Mouse (Mus musculus) kidney, postnatal 4 days (tissue): ENCODE measurements around the gene Dok4.

Source experiments
- DNase-seq, 2 experiments: peaks; one replicate each; pipeline ENCODE4 v3.0.0; 2021; ENCODE audit warnings: mixed read lengths in 2 of 2

Dok4 gene

GRCm38 (mm10) chr8:94876197-94876730, at the start of gene Dok4:
Gene Dok4, minus strand, starts transcription at chr8:94876330.
- DNase-seq = peak; percentile 97

GRCm38 (mm10) chr8:94923405-94923804, 47.3 kb upstream of the Dok4 start, which contains the start of gene Adgrg5:
Gene Adgrg5, plus strand, starts transcription at chr8:94923694.
- no peak for DNase-seq

- DNase-seq = no peak
Observed at GRCm38 (mm10) chr8:94922602-94923001, 46.5 kb upstream of the Dok4 start.

- no peak for DNase-seq
Observed at GRCm38 (mm10) chr8:94922176-94922575, 46.0 kb upstream of the Dok4 start.

GRCm38 (mm10) chr8:94919256-94919655, 43.1 kb upstream of the Dok4 start:
- DNase-seq = no peak

GRCm38 (mm10) chr8:94917851-94918495, 41.8 kb upstream of the Dok4 start, which contains the start of gene Ccdc102a:
Gene Ccdc102a, minus strand, starts transcription at chr8:94918098.
- DNase-seq = peak; percentile 77 to 85

GRCm38 (mm10) chr8:94917352-94917751, 41.2 kb upstream of the Dok4 start:
- peak; percentile 98 to 99 for DNase-seq

GRCm38 (mm10) chr8:94916960-94917324, 40.8 kb upstream of the Dok4 start:
- no peak for DNase-seq

- peak in 1 of 2 experiments; percentile 37 for DNase-seq
Observed at GRCm38 (mm10) chr8:94916311-94916959, 40.3 kb upstream of the Dok4 start.

GRCm38 (mm10) chr8:94914701-94915101, 38.6 kb upstream of the Dok4 start:
- DNase-seq = peak; percentile 67 to 73

- DNase-seq = no peak
Observed at GRCm38 (mm10) chr8:94914256-94914655, 38.1 kb upstream of the Dok4 start.

- DNase-seq = peak; percentile 80 to 88
Observed at GRCm38 (mm10) chr8:94913061-94913660, 37.0 kb upstream of the Dok4 start.

GRCm38 (mm10) chr8:94908847-94909246, 32.7 kb upstream of the Dok4 start:
- DNase-seq = peak; percentile 90 to 92

GRCm38 (mm10) chr8:94907591-94908300, 31.6 kb upstream of the Dok4 start:
- peak; percentile 53 to 69 for DNase-seq

- DNase-seq = peak; percentile 92 to 94
Observed at GRCm38 (mm10) chr8:94904450-94905175, 28.5 kb upstream of the Dok4 start.

GRCm38 (mm10) chr8:94903709-94904108, 27.6 kb upstream of the Dok4 start:
- DNase-seq = peak; percentile 60 to 71

- peak in 1 of 2 experiments; percentile 47 for DNase-seq
Observed at GRCm38 (mm10) chr8:94901031-94901430, 24.9 kb upstream of the Dok4 start.

- no peak for DNase-seq
Observed at GRCm38 (mm10) chr8:94900617-94901016, 24.5 kb upstream of the Dok4 start.

- peak; percentile 76 to 84 for DNase-seq
Observed at GRCm38 (mm10) chr8:94899262-94899661, 23.1 kb upstream of the Dok4 start.

- no peak for DNase-seq
Observed at GRCm38 (mm10) chr8:94892917-94893316, 16.8 kb upstream of the Dok4 start.

GRCm38 (mm10) chr8:94888383-94889036, 12.4 kb upstream of the Dok4 start:
- no peak for DNase-seq

- no peak for DNase-seq
Observed at GRCm38 (mm10) chr8:94880742-94881141, 4.6 kb upstream of the Dok4 start.
